Mouse (Mus musculus): ENCODE data around the gene Sgk1. TPM values are rescaled to one million over a fixed set of nuclear protein-coding genes. Genes with fewer than 3 reads are reported as not detected.
"Not testable (repeated sequence)": the region's sequence is repeated elsewhere in the genome, so short reads cannot be mapped to it uniquely, and the experiment has no call there.

The Sgk1 gene
- polyA plus RNA-seq, 1 experiment from 2014 or later, result 41.4 TPM

- Histone ChIP-seq H3K36me3 (replicated peaks; ENCODE audit: control insufficient read depth, insufficient read depth) (no peaks in the 10 kb centered on the region), H3K9me3 (ENCODE audit: control insufficient read depth, low read length) (no peaks in the 10 kb centered on the region), H3K9ac (no peak overlapping the region), H3K4me2 (replicated peaks) (no peak overlapping the region), H3K27ac (no peak overlapping the region), H3K4me3 (replicated peaks; ENCODE audit: low read length) (no peak overlapping the region), H3K4me1 (replicated peaks; ENCODE audit: control insufficient read depth, insufficient read depth, low read length) (peaks cover 17% of the 10 kb centered on the region), H3K27me3 (ENCODE audit: control insufficient read depth, insufficient read depth, low read length) (no peaks in the 10 kb centered on the region)
- ATAC-seq (ENCODE audit: low FRiP score) (no peak), DNase-seq (ENCODE audit: low spot score) (no peak)
- WGBS, result 62% methylated on average over 7 of the region's 7 CpGs
Observed at GRCm38 (mm10) chr10:21891442-21891841, 9.5 kb downstream of the Sgk1 start.

DNA sequence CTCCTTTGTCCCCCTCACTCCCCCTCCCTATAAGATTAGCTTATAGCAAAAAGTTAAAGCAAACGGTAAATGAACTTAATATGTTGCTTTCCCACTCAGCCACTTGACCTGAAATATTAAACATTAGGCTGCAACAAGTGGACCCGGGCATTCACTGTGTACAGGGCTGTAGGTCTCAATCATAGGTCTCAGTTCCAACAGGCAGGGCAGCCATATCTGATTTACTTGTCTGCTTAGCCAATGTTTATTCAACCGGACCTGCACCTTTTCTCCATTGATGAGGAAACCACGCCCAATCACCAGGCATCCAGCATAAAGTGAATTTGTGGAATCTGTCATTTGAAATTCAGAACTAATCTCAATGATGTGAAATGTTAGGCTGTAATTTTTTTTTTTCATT, 10.1 kb downstream of the Sgk1 start:
- no peaks in the 10 kb centered on the region for H3K27me3 ChIP-seq (ENCODE audit: control insufficient read depth, insufficient read depth, low read length)
- ATAC-seq (ENCODE audit: low FRiP score) (no peak), DNase-seq (ENCODE audit: low spot score) (no peak)
- no peak overlapping the region for H3K4me3 ChIP-seq (replicated peaks; ENCODE audit: low read length)
- no peaks in the 10 kb centered on the region for H3K36me3 ChIP-seq (replicated peaks; ENCODE audit: control insufficient read depth, insufficient read depth)
- H3K9me3 ChIP-seq (ENCODE audit: control insufficient read depth, low read length), result no peaks in the 10 kb centered on the region
- H3K4me2 ChIP-seq (replicated peaks), result no peak overlapping the region
- H3K9ac ChIP-seq, result no peak overlapping the region
- H3K27ac ChIP-seq, result no peak overlapping the region
- WGBS, result 86% methylated on average over 4 of the region's 4 CpGs
- H3K4me1 ChIP-seq (replicated peaks; ENCODE audit: control insufficient read depth, insufficient read depth, low read length), result peaks cover 15% of the 10 kb centered on the region

- no peak overlapping the region for H3K4me3 ChIP-seq (replicated peaks; ENCODE audit: low read length)
- H3K9ac ChIP-seq, result no peak overlapping the region
- H3K4me2 ChIP-seq (replicated peaks), result no peak overlapping the region
- H3K27ac ChIP-seq, result no peak overlapping the region
- no peaks in the 10 kb centered on the region for H3K27me3 ChIP-seq (ENCODE audit: control insufficient read depth, insufficient read depth, low read length)
- no peaks in the 10 kb centered on the region for H3K4me1 ChIP-seq (replicated peaks; ENCODE audit: control insufficient read depth, insufficient read depth, low read length)
- ATAC-seq (ENCODE audit: low FRiP score), result no peak
- no peak for DNase-seq (ENCODE audit: low spot score)
- no peaks in the 10 kb centered on the region for H3K9me3 ChIP-seq (ENCODE audit: control insufficient read depth, low read length)
- 91% methylated on average over 4 of the region's 4 CpGs for WGBS
- H3K36me3 ChIP-seq (replicated peaks; ENCODE audit: control insufficient read depth, insufficient read depth), result peaks cover 8% of the 10 kb centered on the region
Observed at GRCm38 (mm10) chr10:21898417-21898816, 16.4 kb downstream of the Sgk1 start.

- not testable (repeated sequence) for H3K9me3 ChIP-seq (ENCODE audit: control insufficient read depth, low read length); H3K9ac ChIP-seq; H3K36me3 ChIP-seq (replicated peaks; ENCODE audit: control insufficient read depth, insufficient read depth); ATAC-seq (ENCODE audit: low FRiP score); DNase-seq (ENCODE audit: low spot score); H3K4me1 ChIP-seq (replicated peaks; ENCODE audit: control insufficient read depth, insufficient read depth, low read length); H3K4me2 ChIP-seq (replicated peaks); H3K4me3 ChIP-seq (replicated peaks; ENCODE audit: low read length); H3K27me3 ChIP-seq (ENCODE audit: control insufficient read depth, insufficient read depth, low read length); H3K27ac ChIP-seq
- 94% methylated on average over 17 of the region's 17 CpGs for WGBS
Observed at GRCm38 (mm10) chr10:21898851-21899250, 16.9 kb downstream of the Sgk1 start.

DNA sequence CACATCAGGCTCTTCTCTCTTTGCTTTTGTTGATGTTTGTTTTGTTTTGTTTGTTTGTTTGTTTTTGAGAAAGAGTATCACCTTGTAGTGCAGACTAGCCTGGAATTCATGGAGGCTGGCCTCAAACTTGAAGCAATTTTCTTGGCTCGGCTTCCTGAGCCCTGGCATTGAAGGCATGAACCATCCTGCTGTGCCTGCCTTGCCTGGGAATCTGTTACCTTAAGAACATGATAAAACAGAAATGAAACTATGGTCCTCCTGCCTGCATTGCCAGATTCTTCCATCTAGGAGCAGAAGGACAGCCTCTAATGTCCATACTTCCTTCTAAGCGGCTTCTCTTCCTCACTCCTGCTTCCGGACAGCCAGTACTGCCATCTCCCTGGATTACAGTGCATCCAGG, 17.4 kb downstream of the Sgk1 start:
- Histone ChIP-seq H3K4me2 (replicated peaks) (no peak overlapping the region), H3K27ac (no peak overlapping the region), H3K4me3 (replicated peaks; ENCODE audit: low read length) (no peak overlapping the region), H3K36me3 (replicated peaks; ENCODE audit: control insufficient read depth, insufficient read depth) (peaks cover 8% of the 10 kb centered on the region), H3K9ac (no peak overlapping the region), H3K4me1 (replicated peaks; ENCODE audit: control insufficient read depth, insufficient read depth, low read length) (no peaks in the 10 kb centered on the region), H3K9me3 (ENCODE audit: control insufficient read depth, low read length) (no peaks in the 10 kb centered on the region), H3K27me3 (ENCODE audit: control insufficient read depth, insufficient read depth, low read length) (no peaks in the 10 kb centered on the region)
- DNase-seq (ENCODE audit: low spot score) (no peak), ATAC-seq (ENCODE audit: low FRiP score) (no peak)
- WGBS, result 95% methylated on average over 3 of the region's 3 CpGs

DNA sequence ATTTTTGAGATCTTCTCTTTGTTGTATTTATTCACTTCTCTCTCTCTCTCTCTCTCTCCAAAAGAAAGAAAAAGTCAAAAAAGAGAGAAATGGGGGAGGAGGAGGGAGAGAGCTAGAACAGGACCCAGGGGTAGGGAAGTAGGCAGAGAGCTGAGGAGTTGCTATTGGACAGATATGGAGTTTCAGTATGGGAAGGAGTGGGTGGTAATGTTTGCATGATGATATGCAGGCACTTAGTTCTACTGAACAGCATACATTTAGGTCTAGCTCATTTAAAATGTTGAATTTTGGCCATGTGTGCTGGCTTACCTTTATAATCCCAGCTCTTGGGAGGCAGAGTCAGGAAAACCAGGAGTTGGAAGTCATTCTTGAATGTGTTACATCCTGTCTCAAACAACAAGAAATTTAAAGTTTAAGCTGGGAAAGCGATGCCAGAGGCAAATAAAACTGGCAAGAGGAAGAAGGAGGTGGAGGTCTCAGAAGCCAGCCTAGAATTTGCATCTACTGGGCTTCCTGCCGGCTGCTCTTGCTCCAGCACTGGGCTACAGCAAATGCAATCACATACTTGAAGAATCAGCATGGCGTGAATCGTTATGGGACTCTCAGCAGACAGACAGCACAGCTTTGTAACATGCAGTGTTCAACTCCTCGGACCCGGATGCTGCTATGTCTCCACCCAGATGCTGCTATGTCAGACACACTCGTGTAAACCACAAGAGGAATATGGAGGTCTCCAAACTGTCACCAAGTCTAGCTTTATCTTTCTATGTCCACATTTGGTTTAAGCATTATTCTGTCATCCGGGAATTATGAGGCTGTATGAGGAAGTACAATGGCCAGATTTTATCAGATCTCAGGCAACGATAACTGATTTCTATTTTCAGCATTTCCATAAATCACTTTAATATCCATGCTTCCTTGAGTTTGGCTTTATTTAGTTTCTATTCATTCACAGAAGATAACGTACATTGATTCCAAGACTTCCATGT, 20.5 kb downstream of the Sgk1 start:
- peaks cover 8% of the 10 kb centered on the region for H3K36me3 ChIP-seq (replicated peaks; ENCODE audit: control insufficient read depth, insufficient read depth)
- no peak overlapping the region for H3K4me2 ChIP-seq (replicated peaks)
- ATAC-seq (ENCODE audit: low FRiP score) (no peak), DNase-seq (ENCODE audit: low spot score) (no peak)
- no peak overlapping the region for H3K27ac ChIP-seq
- H3K27me3 ChIP-seq (ENCODE audit: control insufficient read depth, insufficient read depth, low read length), result no peaks in the 10 kb centered on the region
- H3K4me3 ChIP-seq (replicated peaks; ENCODE audit: low read length), result no peak overlapping the region
- H3K9me3 ChIP-seq (ENCODE audit: control insufficient read depth, low read length), result no peaks in the 10 kb centered on the region
- no peaks in the 10 kb centered on the region for H3K4me1 ChIP-seq (replicated peaks; ENCODE audit: control insufficient read depth, insufficient read depth, low read length)
- no peak overlapping the region for H3K9ac ChIP-seq
- WGBS, result 90% methylated on average over 10 of the region's 10 CpGs

DNA sequence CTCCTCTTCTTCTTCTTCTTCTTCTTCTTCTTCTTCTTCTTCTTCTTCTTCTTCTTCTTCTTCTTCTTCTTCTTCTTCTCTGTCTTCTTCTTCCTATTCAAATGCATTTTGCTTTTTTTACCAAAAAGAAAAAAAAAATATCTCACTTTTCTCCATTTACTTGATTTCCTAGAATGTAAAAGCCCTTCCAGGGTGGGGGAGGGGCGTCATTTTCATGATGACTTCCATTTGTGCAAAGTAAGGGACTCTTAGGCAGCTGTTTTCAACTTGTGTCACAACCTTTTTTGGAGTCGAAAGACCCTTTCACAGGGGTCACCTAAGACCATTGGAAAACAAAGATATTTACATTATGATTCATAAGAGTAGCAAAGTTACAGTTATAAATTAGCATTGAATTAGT, 22.2 kb downstream of the Sgk1 start:
- H3K27me3 ChIP-seq (ENCODE audit: control insufficient read depth, insufficient read depth, low read length), result no peaks in the 10 kb centered on the region
- H3K9me3 ChIP-seq (ENCODE audit: control insufficient read depth, low read length), result no peaks in the 10 kb centered on the region
- H3K4me2 ChIP-seq (replicated peaks), result no peak overlapping the region
- ATAC-seq (ENCODE audit: low FRiP score) (no peak), DNase-seq (ENCODE audit: low spot score) (no peak)
- H3K9ac ChIP-seq, result no peak overlapping the region
- H3K4me1 ChIP-seq (replicated peaks; ENCODE audit: control insufficient read depth, insufficient read depth, low read length), result no peaks in the 10 kb centered on the region; the same call in 1 of the 2 replicates
- H3K4me3 ChIP-seq (replicated peaks; ENCODE audit: low read length), result no peak overlapping the region
- 80% methylated on average over 2 of the region's 2 CpGs for WGBS
- H3K27ac ChIP-seq, result no peak overlapping the region
- H3K36me3 ChIP-seq (replicated peaks; ENCODE audit: control insufficient read depth, insufficient read depth), result peaks cover 8% of the 10 kb centered on the region

- H3K9me3 ChIP-seq (ENCODE audit: control insufficient read depth, low read length), result no peaks in the 10 kb centered on the region
- H3K4me1 ChIP-seq (replicated peaks; ENCODE audit: control insufficient read depth, insufficient read depth, low read length), result no peaks in the 10 kb centered on the region; the same call in 1 of the 2 replicates
- WGBS, result 95% methylated on average over 1 of the region's 1 CpGs
- H3K4me2 ChIP-seq (replicated peaks), result no peak overlapping the region
- no peak for ATAC-seq (ENCODE audit: low FRiP score)
- H3K4me3 ChIP-seq (replicated peaks; ENCODE audit: low read length), result no peak overlapping the region
- no peaks in the 10 kb centered on the region for H3K27me3 ChIP-seq (ENCODE audit: control insufficient read depth, insufficient read depth, low read length)
- H3K27ac ChIP-seq, result no peak overlapping the region
- no peak for DNase-seq (ENCODE audit: low spot score)
- H3K9ac ChIP-seq, result no peak overlapping the region
- no peaks in the 10 kb centered on the region for H3K36me3 ChIP-seq (replicated peaks; ENCODE audit: control insufficient read depth, insufficient read depth)
Observed at GRCm38 (mm10) chr10:21905616-21906015, 23.6 kb downstream of the Sgk1 start.

DNA sequence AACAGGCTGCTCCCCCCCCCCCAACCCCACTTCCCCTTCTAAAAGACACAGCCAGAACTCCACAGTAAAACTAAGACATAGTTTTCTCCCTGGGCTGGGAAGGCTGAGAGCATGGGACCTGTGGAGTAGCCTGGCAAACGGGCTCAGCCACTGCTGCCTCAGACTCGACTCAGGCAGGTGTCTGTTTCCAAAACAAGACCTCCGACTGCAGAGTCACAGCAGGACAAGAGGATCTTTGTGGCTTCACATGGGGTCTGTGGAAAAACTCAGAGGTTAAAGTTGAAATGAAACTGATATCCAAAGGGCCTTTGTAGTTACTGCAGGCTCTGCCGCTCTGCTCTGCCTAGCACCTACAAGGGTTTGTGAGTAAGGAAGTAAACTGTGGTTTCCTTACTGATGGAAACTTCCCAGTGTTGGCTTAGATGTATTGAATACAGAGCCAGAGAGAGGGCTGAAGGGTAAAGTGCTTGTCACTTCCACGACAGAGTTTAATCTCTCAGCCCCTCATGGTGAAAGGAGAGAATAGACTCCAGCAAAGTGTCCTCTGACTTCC, 25.0 kb downstream of the Sgk1 start:
- Histone ChIP-seq H3K9ac (no peak overlapping the region), H3K4me1 (replicated peaks; ENCODE audit: control insufficient read depth, insufficient read depth, low read length) (no peaks in the 10 kb centered on the region; the same call in 1 of the 2 replicates), H3K9me3 (ENCODE audit: control insufficient read depth, low read length) (no peaks in the 10 kb centered on the region), H3K27ac (no peak overlapping the region), H3K4me2 (replicated peaks) (no peak overlapping the region), H3K27me3 (ENCODE audit: control insufficient read depth, insufficient read depth, low read length) (no peaks in the 10 kb centered on the region), H3K4me3 (replicated peaks; ENCODE audit: low read length) (no peak overlapping the region), H3K36me3 (replicated peaks; ENCODE audit: control insufficient read depth, insufficient read depth) (no peaks in the 10 kb centered on the region)
- ATAC-seq (ENCODE audit: low FRiP score) (no peak), DNase-seq (ENCODE audit: low spot score) (no peak)
- 27% methylated on average over 5 of the region's 5 CpGs for WGBS
